Mouse (Mus musculus): Measurements from ENCODE around the gene Fam20a. TPM values are rescaled to one million over a fixed set of nuclear protein-coding genes. Genes with fewer than 3 reads are reported as not detected.

Gene Fam20a
- polyA plus RNA-seq, 1 experiment from 2014 or later = 5.1 TPM

DNA sequence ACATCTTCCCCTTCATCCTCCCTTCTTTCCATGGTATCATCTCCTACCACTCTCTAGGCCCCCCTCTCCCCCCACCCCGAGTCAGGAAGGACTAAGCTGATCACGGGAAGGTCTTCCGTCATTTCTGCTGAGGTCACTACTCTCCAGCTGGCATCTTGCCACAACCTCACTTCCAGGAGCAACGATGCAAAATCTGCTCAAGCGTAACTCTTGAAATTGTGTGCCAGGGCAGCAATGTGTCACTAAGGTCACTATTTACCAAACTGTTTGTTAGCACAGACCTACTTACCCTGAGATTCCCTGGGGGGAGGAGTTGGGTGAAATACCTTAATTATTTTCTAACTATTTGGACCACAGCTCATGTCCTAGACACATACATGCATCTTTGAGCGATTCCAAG lies 21.3 kb downstream of the Fam20a start:
- Histone ChIP-seq H3K4me2 (no peak overlapping the region), H3K9ac (no peak overlapping the region), H3K27me3 (no peaks in the 10 kb centered on the region; the same call in 1 of the 2 replicates), H3K4me3 (no peak overlapping the region), H3K27ac (no peak overlapping the region), H3K36me3 (no peaks in the 10 kb centered on the region), H3K4me1 (peaks cover 18% of the 10 kb centered on the region), H3K9me3 (no peaks in the 10 kb centered on the region)
- ATAC-seq (ENCODE audit: insufficient number of reproducible peaks, insufficient read depth, low FRiP score, low TSS enrichment, low read depth) = no peak
- 79% methylated on average over 6 of the region's 6 CpGs for WGBS

DNA sequence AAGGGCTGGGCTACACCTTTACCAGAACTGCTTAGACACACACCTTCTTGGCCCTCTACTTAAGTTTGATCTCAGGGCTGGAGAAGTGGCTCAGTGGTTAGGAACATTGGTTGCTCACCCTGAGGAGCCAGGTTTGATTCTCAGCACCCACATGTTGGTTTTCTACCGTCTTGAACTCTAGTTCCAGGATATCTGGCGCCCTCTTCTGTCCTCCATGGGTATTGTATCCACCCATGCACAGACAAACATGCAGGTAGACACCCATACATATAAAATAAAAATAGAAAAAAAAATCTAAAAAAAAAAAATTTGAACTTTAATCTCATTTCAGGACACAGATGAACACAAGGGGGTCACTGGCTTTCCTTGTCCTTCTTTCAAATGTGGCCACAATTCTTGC lies 22.3 kb downstream of the Fam20a start:
- Histone ChIP-seq H3K4me3 (no peak overlapping the region), H3K27ac (no peak overlapping the region), H3K4me2 (no peak overlapping the region), H3K36me3 (no peaks in the 10 kb centered on the region), H3K9me3 (no peaks in the 10 kb centered on the region), H3K4me1 (peaks cover 12% of the 10 kb centered on the region), H3K9ac (no peak overlapping the region), H3K27me3 (no peaks in the 10 kb centered on the region; the same call in 1 of the 2 replicates)
- no peak for ATAC-seq (ENCODE audit: insufficient number of reproducible peaks, insufficient read depth, low FRiP score, low TSS enrichment, low read depth)
- 63% methylated on average over 2 of the region's 2 CpGs for WGBS

DNA sequence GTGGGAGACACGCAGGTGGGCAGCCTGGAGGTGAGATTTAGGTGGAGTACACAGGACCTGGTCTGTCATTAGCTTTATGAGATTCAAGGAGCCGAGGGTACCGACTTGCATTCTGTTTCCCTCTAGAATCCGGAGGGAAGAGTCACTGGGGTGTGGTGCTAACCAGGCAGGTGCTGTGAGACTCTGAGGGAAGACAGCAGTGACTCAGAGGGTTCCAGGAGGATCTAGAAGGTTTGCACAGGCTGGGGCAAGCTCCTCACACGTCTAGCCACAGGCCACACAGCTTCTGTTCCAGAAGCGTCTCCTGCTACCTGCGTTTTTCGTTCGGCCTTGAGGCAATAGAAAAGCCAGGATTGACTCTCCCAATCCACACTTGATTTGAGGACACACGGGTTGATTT lies 23.3 kb downstream of the Fam20a start:
- H3K27ac ChIP-seq = no peak overlapping the region
- H3K4me1 ChIP-seq = peaks cover 7% of the 10 kb centered on the region
- WGBS = 75% methylated on average over 10 of the region's 10 CpGs
- no peaks in the 10 kb centered on the region; the same call in 1 of the 2 replicates for H3K27me3 ChIP-seq
- H3K9me3 ChIP-seq = no peaks in the 10 kb centered on the region
- no peak overlapping the region for H3K4me3 ChIP-seq
- H3K9ac ChIP-seq = no peak overlapping the region
- ATAC-seq (ENCODE audit: insufficient number of reproducible peaks, insufficient read depth, low FRiP score, low TSS enrichment, low read depth) = no peak
- H3K36me3 ChIP-seq = no peaks in the 10 kb centered on the region
- H3K4me2 ChIP-seq = no peak overlapping the region

DNA sequence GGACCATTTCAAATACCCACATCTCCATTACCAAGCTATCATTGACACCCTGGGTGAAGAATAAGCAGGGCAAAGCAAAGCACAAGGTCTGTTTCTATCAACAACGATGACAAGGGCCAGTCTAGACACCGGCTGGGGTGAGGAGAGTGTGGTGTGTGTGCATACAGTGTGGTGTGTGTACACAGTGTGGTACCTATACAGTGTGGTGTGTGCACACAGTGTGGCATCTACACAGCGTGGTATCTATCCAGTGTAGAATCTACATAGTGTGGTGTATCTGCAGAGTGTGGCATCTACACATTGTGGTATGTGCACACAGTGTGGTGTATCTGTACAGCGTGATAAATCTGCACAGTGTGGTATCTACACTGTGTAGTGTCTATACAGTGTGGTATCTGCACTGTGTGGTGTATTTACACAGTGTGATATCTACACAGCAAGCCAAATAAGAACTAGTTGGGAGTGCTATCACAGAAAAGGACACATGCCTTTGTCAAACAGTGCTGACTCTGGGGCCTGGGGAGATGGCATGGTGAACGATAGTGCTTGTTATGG lies 24.9 kb downstream of the Fam20a start:
- no peak for ATAC-seq (ENCODE audit: insufficient number of reproducible peaks, insufficient read depth, low FRiP score, low TSS enrichment, low read depth)
- no peak overlapping the region for H3K4me3 ChIP-seq
- WGBS = 92% methylated on average over 5 of the region's 5 CpGs
- no peaks in the 10 kb centered on the region for H3K36me3 ChIP-seq
- H3K4me2 ChIP-seq = no peak overlapping the region
- no peaks in the 10 kb centered on the region for H3K9me3 ChIP-seq
- H3K27ac ChIP-seq = no peak overlapping the region
- H3K9ac ChIP-seq = no peak overlapping the region
- H3K27me3 ChIP-seq = no peaks in the 10 kb centered on the region; the same call in 1 of the 2 replicates
- peaks cover 4% of the 10 kb centered on the region for H3K4me1 ChIP-seq

DNA sequence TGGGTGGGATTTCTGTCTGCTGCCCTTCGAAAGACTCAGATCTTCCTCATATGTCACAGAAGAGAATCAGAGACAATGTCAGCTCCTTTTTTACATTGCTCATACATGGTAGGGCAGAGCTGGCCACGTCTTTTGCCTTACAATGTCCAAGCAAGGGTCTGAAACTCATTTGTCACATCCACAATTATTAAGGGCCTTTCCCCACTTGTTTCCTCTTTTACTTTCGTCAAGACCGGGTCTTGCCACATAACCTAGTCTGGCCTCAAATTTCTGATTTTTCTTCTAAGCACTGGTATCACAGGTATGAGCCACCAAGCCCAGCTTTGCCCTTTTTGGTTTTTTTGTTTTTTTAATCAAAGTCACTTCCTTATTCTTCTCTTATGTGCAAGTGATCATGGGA lies 25.6 kb downstream of the Fam20a start:
- Histone ChIP-seq H3K4me1 (no peaks in the 10 kb centered on the region), H3K36me3 (no peaks in the 10 kb centered on the region), H3K27ac (no peak overlapping the region), H3K27me3 (no peaks in the 10 kb centered on the region; the same call in 1 of the 2 replicates), H3K9ac (no peak overlapping the region), H3K9me3 (no peaks in the 10 kb centered on the region), H3K4me3 (no peak overlapping the region), H3K4me2 (no peak overlapping the region)
- ATAC-seq (ENCODE audit: insufficient number of reproducible peaks, insufficient read depth, low FRiP score, low TSS enrichment, low read depth) = no peak
- WGBS = 87% methylated on average over 4 of the region's 4 CpGs

DNA sequence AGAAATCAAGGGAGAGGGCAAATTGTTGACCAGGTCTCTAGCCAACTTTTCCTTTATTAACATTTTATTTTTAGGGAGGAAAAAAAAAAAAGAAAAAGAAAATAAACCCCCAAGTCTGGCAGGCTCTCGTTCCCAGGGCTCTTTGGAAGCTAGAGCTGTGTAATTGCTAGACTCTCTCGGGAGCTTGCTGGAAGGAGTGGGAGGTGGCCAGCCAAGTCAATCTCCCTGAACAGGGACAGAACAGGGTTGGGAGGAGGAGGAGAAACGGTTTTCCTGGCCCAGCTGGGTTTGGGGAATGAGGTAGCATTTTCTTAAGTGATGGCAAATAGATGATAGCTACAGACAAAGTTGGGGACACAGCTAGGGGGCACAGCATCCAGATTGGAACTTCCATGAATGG lies 29.3 kb downstream of the Fam20a start:
- whole genome bisulfite sequencing = 17% methylated on average over 3 of the region's 3 CpGs
- no peak for ATAC-seq (ENCODE audit: insufficient number of reproducible peaks, insufficient read depth, low FRiP score, low TSS enrichment, low read depth)
- Histone ChIP-seq H3K27ac (no peak overlapping the region), H3K4me3 (no peak overlapping the region), H3K9me3 (no peaks in the 10 kb centered on the region), H3K4me1 (no peaks in the 10 kb centered on the region), H3K4me2 (no peak overlapping the region), H3K9ac (no peak overlapping the region), H3K27me3 (no peaks in the 10 kb centered on the region), H3K36me3 (no peaks in the 10 kb centered on the region)

DNA sequence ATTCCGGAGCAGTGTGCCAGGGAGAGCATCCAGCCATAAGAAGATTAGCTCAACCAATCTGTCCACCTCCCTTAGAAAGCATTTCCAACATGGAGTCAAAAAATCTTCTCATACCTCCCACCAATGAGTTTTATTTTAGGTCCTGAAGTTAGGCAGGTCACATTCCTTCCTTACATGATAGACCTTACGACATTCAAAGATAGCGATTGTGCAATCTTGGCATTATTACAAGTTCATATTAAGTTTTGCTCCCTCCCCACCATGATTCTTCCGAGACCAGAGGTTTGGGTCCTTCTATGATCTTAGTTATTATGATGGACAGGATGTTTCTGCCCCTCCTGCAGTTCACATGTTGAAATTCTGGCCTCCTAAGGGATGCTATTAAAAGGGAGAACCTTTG lies 32.5 kb downstream of the Fam20a start:
- H3K4me1 ChIP-seq = no peaks in the 10 kb centered on the region
- H3K27me3 ChIP-seq = no peaks in the 10 kb centered on the region
- H3K27ac ChIP-seq = no peak overlapping the region
- no peaks in the 10 kb centered on the region for H3K9me3 ChIP-seq
- H3K4me3 ChIP-seq = no peak overlapping the region
- no peak overlapping the region for H3K9ac ChIP-seq
- H3K36me3 ChIP-seq = no peaks in the 10 kb centered on the region
- no peak for ATAC-seq (ENCODE audit: insufficient number of reproducible peaks, insufficient read depth, low FRiP score, low TSS enrichment, low read depth)
- H3K4me2 ChIP-seq = no peak overlapping the region
- 85% methylated on average over 4 of the region's 4 CpGs for WGBS

- H3K9me3 ChIP-seq = no peaks in the 10 kb centered on the region
- no peaks in the 10 kb centered on the region for H3K27me3 ChIP-seq
- no peak for ATAC-seq (ENCODE audit: insufficient number of reproducible peaks, insufficient read depth, low FRiP score, low TSS enrichment, low read depth)
- H3K9ac ChIP-seq = no peak overlapping the region
- H3K4me2 ChIP-seq = no peak overlapping the region
- H3K27ac ChIP-seq = no peak overlapping the region
- H3K4me1 ChIP-seq = no peaks in the 10 kb centered on the region
- no peak overlapping the region for H3K4me3 ChIP-seq
- WGBS = 89% methylated on average over 6 of the region's 6 CpGs
- H3K36me3 ChIP-seq = no peaks in the 10 kb centered on the region
These were observed 39.9 kb downstream of the Fam20a start for GRCm38 (mm10) chr11:109682221-109682620.

DNA sequence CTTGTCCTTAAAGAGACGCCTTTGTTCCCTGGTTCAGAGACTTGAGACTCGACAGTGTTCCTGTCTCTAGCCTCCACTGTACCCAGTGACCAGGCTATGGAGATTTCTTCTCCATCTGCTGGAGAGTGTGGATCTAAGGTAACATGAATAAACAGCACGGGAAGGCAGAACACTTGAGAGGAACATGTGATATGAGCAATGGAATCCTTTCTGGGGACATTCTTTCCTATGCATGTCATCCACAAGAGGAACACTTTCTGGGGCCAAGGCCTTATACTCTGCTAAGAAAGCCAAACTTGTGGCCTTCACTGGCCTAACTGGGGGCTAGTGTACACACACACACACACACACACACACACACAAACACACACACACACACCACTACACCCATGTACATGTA lies 40.5 kb downstream of the Fam20a start:
- no peak overlapping the region for H3K4me3 ChIP-seq
- no peak overlapping the region for H3K27ac ChIP-seq
- WGBS = 74% methylated on average over 3 of the region's 3 CpGs
- H3K4me1 ChIP-seq = no peaks in the 10 kb centered on the region
- H3K27me3 ChIP-seq = no peaks in the 10 kb centered on the region
- ATAC-seq (ENCODE audit: insufficient number of reproducible peaks, insufficient read depth, low FRiP score, low TSS enrichment, low read depth) = no peak
- no peak overlapping the region for H3K9ac ChIP-seq
- H3K36me3 ChIP-seq = no peaks in the 10 kb centered on the region
- no peaks in the 10 kb centered on the region for H3K9me3 ChIP-seq
- no peak overlapping the region for H3K4me2 ChIP-seq

DNA sequence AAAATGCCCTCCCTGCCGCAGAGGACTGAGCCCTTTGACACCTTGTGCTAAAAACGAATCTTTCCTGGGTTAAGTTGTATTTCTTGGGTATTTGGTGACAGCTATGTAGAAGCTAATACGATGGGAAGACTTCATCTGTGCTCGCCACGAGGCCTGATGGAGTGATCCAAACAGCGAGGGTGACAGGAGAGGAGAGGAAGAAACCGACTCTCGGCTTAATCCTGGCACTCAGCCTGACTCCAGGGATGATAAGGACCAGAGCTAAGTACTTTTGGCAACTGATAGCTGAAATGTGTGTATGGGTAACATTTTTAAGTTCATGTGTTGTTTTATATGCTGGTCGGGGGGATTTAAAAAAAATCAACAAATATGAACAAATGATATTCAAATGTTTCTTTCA lies 41.1 kb downstream of the Fam20a start:
- Histone ChIP-seq H3K36me3 (no peaks in the 10 kb centered on the region), H3K4me2 (no peak overlapping the region), H3K9ac (no peak overlapping the region), H3K4me1 (no peaks in the 10 kb centered on the region), H3K9me3 (no peaks in the 10 kb centered on the region), H3K27ac (no peak overlapping the region), H3K27me3 (no peaks in the 10 kb centered on the region), H3K4me3 (no peak overlapping the region)
- 75% methylated on average over 9 of the region's 9 CpGs for WGBS
- ATAC-seq (ENCODE audit: insufficient number of reproducible peaks, insufficient read depth, low FRiP score, low TSS enrichment, low read depth) = no peak

GRCm38 (mm10) chr11:109678291-109678690 lies 43.8 kb downstream of the Fam20a start:
- Histone ChIP-seq H3K4me2 (no peak overlapping the region), H3K4me3 (no peak overlapping the region), H3K27ac (no peak overlapping the region), H3K36me3 (no peaks in the 10 kb centered on the region), H3K9me3 (no peaks in the 10 kb centered on the region), H3K4me1 (no peaks in the 10 kb centered on the region), H3K27me3 (no peaks in the 10 kb centered on the region), H3K9ac (no peak overlapping the region)
- no peak for ATAC-seq (ENCODE audit: insufficient number of reproducible peaks, insufficient read depth, low FRiP score, low TSS enrichment, low read depth)
- WGBS = 71% methylated on average over 12 of the region's 12 CpGs

- Histone ChIP-seq H3K9me3 (no peaks in the 10 kb centered on the region), H3K27ac (no peak overlapping the region), H3K4me1 (peaks cover 3% of the 10 kb centered on the region), H3K36me3 (no peaks in the 10 kb centered on the region), H3K4me2 (no peak overlapping the region), H3K9ac (no peak overlapping the region), H3K27me3 (no peaks in the 10 kb centered on the region), H3K4me3 (no peak overlapping the region)
- no peak for ATAC-seq (ENCODE audit: insufficient number of reproducible peaks, insufficient read depth, low FRiP score, low TSS enrichment, low read depth)
- 65% methylated on average over 12 of the region's 12 CpGs for WGBS
These were observed 45.3 kb downstream of the Fam20a start for GRCm38 (mm10) chr11:109676621-109677373.
